Mouse (Mus musculus) G1E (cell line): ENCODE measurements around the gene Dhx32.

Source experiments
- CTCF ChIP-seq: IDR thresholded peaks from 2 replicates; pipeline ENCODE4 v1.5.1; 2012; ENCODE audit warnings: low read depth, low read length, inconsistent platforms, mixed read lengths
- GATA1 ChIP-seq: IDR thresholded peaks from 2 replicates; pipeline ENCODE4 v1.6.1; 2012; ENCODE audit warnings: borderline replicate concordance, low read length, inconsistent platforms, mixed read lengths
- GATA2 ChIP-seq: IDR thresholded peaks from 2 replicates; pipeline ENCODE4 v1.6.1; 2012; ENCODE audit warnings: low read depth, low read length, inconsistent platforms, borderline replicate concordance
- POLR2AphosphoS5 ChIP-seq: IDR thresholded peaks from 2 replicates; pipeline ENCODE4 v1.6.1; 2012; ENCODE audit warnings: low read depth, low read length, inconsistent platforms; ENCODE audit not compliant: insufficient replicate concordance
- TAL1 ChIP-seq: conservative IDR thresholded peaks from 2 replicates; pipeline ENCODE4 v1.6.1; 2012; ENCODE audit warnings: low read depth, low read length, inconsistent platforms, mixed read lengths

- TF ChIP-seq CTCF: no peak
- no peak for TF ChIP-seq GATA1
- no peak for TF ChIP-seq TAL1
- no peak for TF ChIP-seq GATA2
- TF ChIP-seq POLR2AphosphoS5: no peak
These were observed 17.4 kb upstream of the Dhx32 start for GRCm38 (mm10) chr7:133799928-133800327.
